Mouse (Mus musculus) E14TG2a.4 (cell line): ENCODE measurements around the gene Olfr893.

Source experiments
- CTCF ChIP-seq: conservative IDR thresholded peaks from 2 replicates; pipeline ENCODE4 v1.5.1; 2014; ENCODE audit warnings: low read length
- NANOG ChIP-seq: IDR thresholded peaks from 2 replicates; pipeline ENCODE4 v1.6.1; 2014; ENCODE audit warnings: borderline replicate concordance, low read length, mixed read lengths
- POU5F1 ChIP-seq: IDR thresholded peaks from 2 replicates; pipeline ENCODE4 v1.6.1; 2014; ENCODE audit warnings: low read length, borderline replicate concordance

- no peak for TF ChIP-seq CTCF
- no peak for TF ChIP-seq NANOG
- no peak for TF ChIP-seq POU5F1
These were observed 9.6 kb downstream of the Olfr893 start, which contains the start of gene Olfr894 for GRCm38 (mm10) chr9:38217755-38218154.
